Mouse (Mus musculus): ENCODE measurements around the gene Zscan12. TPM values are rescaled to one million over a fixed set of nuclear protein-coding genes. Genes with fewer than 3 reads are reported as not detected.

Zscan12 gene
- total and polyA plus RNA-seq, 2 experiments: 1.0 to 6.0 TPM

- Histone ChIP-seq H3K36me3 (ENCODE audit: control insufficient read depth, insufficient read depth, low read length) (no peaks in the 10 kb centered on the region), H3K4me3 (ENCODE audit: insufficient read depth, low read depth, low read length) (no peak within 1 kb of the TSS), H3K27ac (replicated peaks; ENCODE audit: insufficient read depth, low read depth, low read length) (no peak within 1 kb of the TSS), H3K79me2 (ENCODE audit: control insufficient read depth, insufficient read depth, low read length) (no peaks in the 10 kb centered on the region), H3K9ac (ENCODE audit: low read depth, low read length) (no peak within 1 kb of the TSS), H3K27me3 (ENCODE audit: control insufficient read depth, insufficient read depth, low read length) (no peaks in the 10 kb centered on the region), H3K4me1 (ENCODE audit: control insufficient read depth, insufficient read depth, low read length) (no peaks in the 10 kb centered on the region; the same call in 1 of the 2 replicates)
- TF ChIP-seq CTCF (IDR thresholded peaks at IDR 0.05; ENCODE audit: low read depth, low read length): no peak
- TF ChIP-seq POLR2A (IDR thresholded peaks at IDR 0.05; ENCODE audit: extremely low read depth, insufficient read depth, low read length): no peak
- no peak for DNase-seq (ENCODE audit: extremely low read depth, low read depth, low spot score)
- 82% methylated on average over 1 of the region's 1 CpGs for WGBS
These were observed 16.0 kb upstream of the Zscan12 start, which contains the start of gene Olfr1367 for GRCm38 (mm10) chr13:21346610-21347009. Gene Olfr1367 (plus strand): TSS chr13:21346910.

- Histone ChIP-seq H3K79me2 (ENCODE audit: control insufficient read depth, insufficient read depth, low read length) (no peaks in the 10 kb centered on the region), H3K36me3 (ENCODE audit: control insufficient read depth, insufficient read depth, low read length) (no peaks in the 10 kb centered on the region), H3K4me3 (ENCODE audit: insufficient read depth, low read depth, low read length) (no peak overlapping the region), H3K9ac (ENCODE audit: low read depth, low read length) (no peak overlapping the region), H3K27me3 (ENCODE audit: control insufficient read depth, insufficient read depth, low read length) (no peaks in the 10 kb centered on the region), H3K27ac (replicated peaks; ENCODE audit: insufficient read depth, low read depth, low read length) (no peak overlapping the region), H3K4me1 (ENCODE audit: control insufficient read depth, insufficient read depth, low read length) (no peaks in the 10 kb centered on the region; the same call in 1 of the 2 replicates)
- TF ChIP-seq POLR2A (IDR thresholded peaks at IDR 0.05; ENCODE audit: extremely low read depth, insufficient read depth, low read length): no peak
- TF ChIP-seq CTCF (IDR thresholded peaks at IDR 0.05; ENCODE audit: low read depth, low read length): no peak
- DNase-seq (ENCODE audit: extremely low read depth, low read depth, low spot score): no peak
These were observed 12.0 kb upstream of the Zscan12 start for GRCm38 (mm10) chr13:21350593-21350992.

- H3K27me3 ChIP-seq (ENCODE audit: control insufficient read depth, insufficient read depth, low read length): no peaks in the 10 kb centered on the region
- H3K4me1 ChIP-seq (ENCODE audit: control insufficient read depth, insufficient read depth, low read length): peaks cover 6% of the 10 kb centered on the region; the same call in 1 of the 2 replicates
- H3K4me3 ChIP-seq (ENCODE audit: insufficient read depth, low read depth, low read length): no peak overlapping the region; the same call in 1 of the 2 replicates
- TF ChIP-seq POLR2A (IDR thresholded peaks at IDR 0.05; ENCODE audit: extremely low read depth, insufficient read depth, low read length) (no peak), CTCF (IDR thresholded peaks at IDR 0.05; ENCODE audit: low read depth, low read length) (no peak)
- peaks cover 12% of the 10 kb centered on the region for H3K36me3 ChIP-seq (ENCODE audit: control insufficient read depth, insufficient read depth, low read length)
- H3K27ac ChIP-seq (replicated peaks; ENCODE audit: insufficient read depth, low read depth, low read length): no peak overlapping the region
- 70% methylated on average over 12 of the region's 12 CpGs for WGBS
- no peak overlapping the region for H3K9ac ChIP-seq (ENCODE audit: low read depth, low read length)
- DNase-seq (ENCODE audit: extremely low read depth, low read depth, low spot score): no peak
- no peaks in the 10 kb centered on the region for H3K79me2 ChIP-seq (ENCODE audit: control insufficient read depth, insufficient read depth, low read length)
These were observed 1.1 kb downstream of the Zscan12 start for GRCm38 (mm10) chr13:21363719-21364118.

- Histone ChIP-seq H3K4me1 (ENCODE audit: control insufficient read depth, insufficient read depth, low read length) (peaks cover 6% of the 10 kb centered on the region; the same call in 1 of the 2 replicates), H3K27ac (replicated peaks; ENCODE audit: insufficient read depth, low read depth, low read length) (no peak overlapping the region), H3K4me3 (ENCODE audit: insufficient read depth, low read depth, low read length) (no peak overlapping the region), H3K27me3 (ENCODE audit: control insufficient read depth, insufficient read depth, low read length) (no peaks in the 10 kb centered on the region), H3K36me3 (ENCODE audit: control insufficient read depth, insufficient read depth, low read length) (peaks cover 26% of the 10 kb centered on the region), H3K79me2 (ENCODE audit: control insufficient read depth, insufficient read depth, low read length) (no peaks in the 10 kb centered on the region), H3K9ac (ENCODE audit: low read depth, low read length) (no peak overlapping the region)
- TF ChIP-seq POLR2A (IDR thresholded peaks at IDR 0.05; ENCODE audit: extremely low read depth, insufficient read depth, low read length): no peak
- no peak for TF ChIP-seq CTCF (IDR thresholded peaks at IDR 0.05; ENCODE audit: low read depth, low read length)
- 76% methylated on average over 6 of the region's 6 CpGs for WGBS
- DNase-seq (ENCODE audit: extremely low read depth, low read depth, low spot score): no peak
These were observed 4.0 kb downstream of the Zscan12 start for GRCm38 (mm10) chr13:21366635-21367034.

- Histone ChIP-seq H3K4me3 (ENCODE audit: insufficient read depth, low read depth, low read length) (no peak overlapping the region), H3K27ac (replicated peaks; ENCODE audit: insufficient read depth, low read depth, low read length) (no peak overlapping the region), H3K27me3 (ENCODE audit: control insufficient read depth, insufficient read depth, low read length) (no peaks in the 10 kb centered on the region), H3K36me3 (ENCODE audit: control insufficient read depth, insufficient read depth, low read length) (peaks cover 20% of the 10 kb centered on the region), H3K9ac (ENCODE audit: low read depth, low read length) (no peak overlapping the region), H3K4me1 (ENCODE audit: control insufficient read depth, insufficient read depth, low read length) (no peaks in the 10 kb centered on the region), H3K79me2 (ENCODE audit: control insufficient read depth, insufficient read depth, low read length) (no peaks in the 10 kb centered on the region)
- WGBS: 94% methylated on average over 2 of the region's 2 CpGs
- TF ChIP-seq POLR2A (IDR thresholded peaks at IDR 0.05; ENCODE audit: extremely low read depth, insufficient read depth, low read length) (no peak), CTCF (IDR thresholded peaks at IDR 0.05; ENCODE audit: low read depth, low read length) (no peak)
- no peak for DNase-seq (ENCODE audit: extremely low read depth, low read depth, low spot score)
These were observed 10.1 kb downstream of the Zscan12 start for GRCm38 (mm10) chr13:21372700-21373099.

- Histone ChIP-seq H3K4me3 (ENCODE audit: insufficient read depth, low read depth, low read length) (no peak overlapping the region), H3K36me3 (ENCODE audit: control insufficient read depth, insufficient read depth, low read length) (no peaks in the 10 kb centered on the region), H3K9ac (ENCODE audit: low read depth, low read length) (no peak overlapping the region), H3K4me1 (ENCODE audit: control insufficient read depth, insufficient read depth, low read length) (no peaks in the 10 kb centered on the region), H3K27ac (replicated peaks; ENCODE audit: insufficient read depth, low read depth, low read length) (no peak overlapping the region), H3K27me3 (ENCODE audit: control insufficient read depth, insufficient read depth, low read length) (no peaks in the 10 kb centered on the region), H3K79me2 (ENCODE audit: control insufficient read depth, insufficient read depth, low read length) (no peaks in the 10 kb centered on the region)
- WGBS: 92% methylated on average over 2 of the region's 2 CpGs
- no peak for DNase-seq (ENCODE audit: extremely low read depth, low read depth, low spot score)
- TF ChIP-seq CTCF (IDR thresholded peaks at IDR 0.05; ENCODE audit: low read depth, low read length) (no peak), POLR2A (IDR thresholded peaks at IDR 0.05; ENCODE audit: extremely low read depth, insufficient read depth, low read length) (no peak)
These were observed 15.2 kb downstream of the Zscan12 start for GRCm38 (mm10) chr13:21377773-21378172.

Measured in liver, adult 2 months (tissue).